Mouse (Mus musculus) heart, embryonic 13.5 days (tissue): ENCODE results near the gene Olfr1440. TPM values are rescaled to one million over a fixed set of nuclear protein-coding genes. Genes with fewer than 3 reads are reported as not detected.
A peak's percentile ranks its signal among the peaks of the same experiment; 100 is the strongest.

Experiments used
- ATAC-seq: fragments of 200-750 bp; cut with Nextera tagmentation; 2 replicates; pipeline ENCODE4 v1.8.0; 2017; ENCODE audit warnings: moderate TSS enrichment; ENCODE audit not compliant: insufficient number of reproducible peaks, low FRiP score, low TSS enrichment; ENCODE audit errors: extremely low read depth
- H3K27ac ChIP-seq: fragments of 300-500 bp; sonication (generic); replicated peaks from 2 replicates; pipeline ENCODE4 v1.5.1; 2015; ENCODE audit warnings: moderate library complexity, mild to moderate bottlenecking, inconsistent platforms
- H3K27me3 ChIP-seq: fragments of 300-500 bp; sonication (generic); replicated peaks from 2 replicates; pipeline ENCODE4 v1.6.1; 2015; ENCODE audit warnings: mild to moderate bottlenecking, inconsistent platforms
- H3K36me3 ChIP-seq: fragments of 300-500 bp; sonication (generic); 2 replicates; pipeline ENCODE4 v1.6.1; 2015; ENCODE audit warnings: mild to moderate bottlenecking, inconsistent platforms
- H3K4me1 ChIP-seq: fragments of 300-500 bp; sonication (generic); 2 replicates; pipeline ENCODE4 v1.6.1; 2015; ENCODE audit warnings: inconsistent platforms
- H3K4me2 ChIP-seq: fragments of 300-500 bp; sonication (generic); 2 replicates; pipeline ENCODE4 v1.6.1; 2015; ENCODE audit warnings: inconsistent platforms, mild to moderate bottlenecking, moderate library complexity
- H3K4me3 ChIP-seq: fragments of 300-500 bp; sonication (generic); 2 replicates; pipeline ENCODE4 v1.5.1; 2015; ENCODE audit warnings: moderate library complexity, mild to moderate bottlenecking, inconsistent platforms
- H3K9ac ChIP-seq: fragments of 300-500 bp; sonication (generic); 2 replicates; pipeline ENCODE4 v1.6.1; 2015; ENCODE audit warnings: inconsistent platforms, mild to moderate bottlenecking, moderate library complexity
- H3K9me3 ChIP-seq: fragments of 300-500 bp; sonication (generic); 2 replicates; pipeline ENCODE4 v1.6.1; 2016; ENCODE audit warnings: inconsistent platforms
- WGBS: fragments of 180-500 bp; shearing (Covaris S2); methylation state at CpG from one replicate; pipeline ENCODE4 v1.1.7; 2015; ENCODE audit warnings: mixed read lengths; 5-methylcytosine and 5-hydroxymethylcytosine counted together
- polyA plus RNA-seq: library from polyadenylated mRNA; unstranded; fragments of >200 nt; fragmentation: Nextera tagmentation; extraction: Ambion mirVana; gene quantifications from 2 replicates; pipeline ENCODE4 v1.2.1, GENCODE M21; 2015

Gene Olfr1440
- polyA plus RNA-seq, 1 experiment from 2014 or later = not detected

- Histone ChIP-seq H3K4me1 (no peaks in the 10 kb centered on the region), H3K36me3 (no peaks in the 10 kb centered on the region), H3K4me2 (no peak overlapping the region), H3K4me3 (no peak overlapping the region), H3K27me3 (no peaks in the 10 kb centered on the region), H3K9ac (no peak overlapping the region), H3K9me3 (no peaks in the 10 kb centered on the region), H3K27ac (no peak overlapping the region)
- ATAC-seq = no peak
- 55% methylated on average over 4 of the region's 4 CpGs for WGBS
Measured at GRCm38 (mm10) chr19:12435750-12436524, 48.9 kb downstream of the Olfr1440 start.

GRCm38 (mm10) chr19:12439581-12439980, 52.5 kb downstream of the Olfr1440 start:
- WGBS = 23% methylated on average over 1 of the region's 1 CpGs
- H3K4me2 ChIP-seq = no peak overlapping the region
- ATAC-seq = no peak

GRCm38 (mm10) chr19:12440103-12440725, 53.1 kb downstream of the Olfr1440 start:
- Histone ChIP-seq H3K9ac (no peak overlapping the region), H3K4me2 (no peak overlapping the region), H3K4me1 (no peaks in the 10 kb centered on the region), H3K27me3 (no peaks in the 10 kb centered on the region), H3K36me3 (no peaks in the 10 kb centered on the region), H3K4me3 (no peak overlapping the region), H3K9me3 (no peaks in the 10 kb centered on the region), H3K27ac (no peak overlapping the region)
- 65% methylated on average over 5 of the region's 5 CpGs for WGBS
- no peak for ATAC-seq

More at GRCm38 (mm10) chr19:12439581-12439980, 52.5 kb downstream of the Olfr1440 start:
- Histone ChIP-seq H3K4me1 (no peaks in the 10 kb centered on the region), H3K9ac (no peak overlapping the region), H3K9me3 (no peaks in the 10 kb centered on the region), H3K4me3 (no peak overlapping the region), H3K36me3 (no peaks in the 10 kb centered on the region), H3K27ac (no peak overlapping the region), H3K27me3 (no peaks in the 10 kb centered on the region)

- no peak overlapping the region for H3K9ac ChIP-seq
- H3K9me3 ChIP-seq = no peaks in the 10 kb centered on the region
- 0 out of 2 replicates have a peak overlapping the region, but pooled peaks have one; percentile 29 for H3K4me2 ChIP-seq
- H3K4me3 ChIP-seq = no peak overlapping the region
- no peak for ATAC-seq
- no peak overlapping the region for H3K27ac ChIP-seq
- no peaks in the 10 kb centered on the region for H3K4me1 ChIP-seq
- 62% methylated on average over 4 of the region's 4 CpGs for WGBS
- H3K36me3 ChIP-seq = no peaks in the 10 kb centered on the region
- no peaks in the 10 kb centered on the region for H3K27me3 ChIP-seq
Measured at GRCm38 (mm10) chr19:12442560-12442959, 55.5 kb downstream of the Olfr1440 start.

GRCm38 (mm10) chr19:12445014-12445413, 57.9 kb downstream of the Olfr1440 start:
- H3K27ac ChIP-seq = no peak overlapping the region

More at GRCm38 (mm10) chr19:12445014-12445413, 57.9 kb downstream of the Olfr1440 start:
- H3K4me2 ChIP-seq = no peak overlapping the region
- H3K27me3 ChIP-seq = no peaks in the 10 kb centered on the region
- H3K9ac ChIP-seq = no peak overlapping the region
- ATAC-seq = no peak
- H3K4me3 ChIP-seq = no peak overlapping the region
- no peaks in the 10 kb centered on the region for H3K36me3 ChIP-seq
- 66% methylated on average over 3 of the region's 3 CpGs for WGBS
- no peaks in the 10 kb centered on the region for H3K9me3 ChIP-seq
- H3K4me1 ChIP-seq = no peaks in the 10 kb centered on the region

Other genes starting within 250 kb of the Olfr1440 start
- gene Olfr1555-ps1, start 217.2 kb upstream of the Olfr1440 start, polyA plus RNA-seq = not detected in 2 replicates
- gene Olfr1431, start 186.6 kb upstream of the Olfr1440 start, polyA plus RNA-seq = not detected in 2 replicates
- not detected in 2 replicates for gene Olfr1432, start 154.7 kb upstream of the Olfr1440 start, polyA plus RNA-seq
- gene Olfr262, start 145.6 kb upstream of the Olfr1440 start, polyA plus RNA-seq = not detected in 2 replicates
- not detected in 2 replicates for gene Olfr235, start 126.2 kb upstream of the Olfr1440 start, polyA plus RNA-seq
- gene Olfr1434, start 107.4 kb upstream of the Olfr1440 start, polyA plus RNA-seq = not detected in 2 replicates
- not detected in 2 replicates for gene Olfr1436, start 88.1 kb upstream of the Olfr1440 start, polyA plus RNA-seq
- gene Olfr1437, start 62.2 kb upstream of the Olfr1440 start, polyA plus RNA-seq = not detected in 2 replicates
- gene Olfr1438-ps1, start 51.4 kb upstream of the Olfr1440 start, polyA plus RNA-seq = not detected in 2 replicates
- gene Olfr1441, start 30.2 kb downstream of the Olfr1440 start, polyA plus RNA-seq = not detected in 2 replicates
- gene Pfpl, start 40.6 kb downstream of the Olfr1440 start, polyA plus RNA-seq = not detected in 2 replicates
- gene Mpeg1, start 73.5 kb downstream of the Olfr1440 start, polyA plus RNA-seq = 0.29 and 0.39 TPM in 2 replicates
- gene Dtx4, start 114.2 kb downstream of the Olfr1440 start, polyA plus RNA-seq = 1.5 and 1.9 TPM in 2 replicates
- gene Fam111a, start 158.5 kb downstream of the Olfr1440 start, polyA plus RNA-seq = 16.9 and 17.5 TPM in 2 replicates
- 0.10 and 0.12 TPM in 2 replicates for gene Gm4952, start 212.7 kb downstream of the Olfr1440 start, polyA plus RNA-seq
- 0.05 TPM in 1 of 2 replicates, not detected in the other for gene Glyat, start 246.0 kb downstream of the Olfr1440 start, polyA plus RNA-seq